In genomic region chr7:98483268-98483607, GRCm38 (mm10) we compare ENCODE assay signal across 9 mouse cellular contexts. TPM values are rescaled to one million over a fixed set of nuclear protein-coding genes. Genes with fewer than 3 reads are reported as not detected.
A peak's percentile ranks its signal among the peaks of the same experiment; 100 is the strongest.
DNase-seq lines count a peak whose midpoint lies in the region; ATAC-seq and TF ChIP-seq lines count a peak whose summit lies in the region.
"Had no signal": no experiment of that assay in that cellular context is flagged by ENCODE, and none has a peak within 500 bp of the region (broad histone marks: within the 10 kb centered on the region; RNA-seq: fewer than 3 reads in every experiment).

No protein-coding gene starts in this region.

- no peak overlapping the region for H3K4me2 ChIP-seq in embryonic facial prominence, embryonic 11.5 days (ENCODE audit: low read depth, low read length)
- H3K4me2 ChIP-seq in limb, embryonic 14.5 days (replicated peaks; ENCODE audit: low read depth, low read length, severe bottlenecking) = no peak overlapping the region

- peak; percentile 49 for DNase-seq in CD4-positive, CD25-positive, alpha-beta regulatory T cell, adult 2 months (ENCODE audit: low read depth, low spot score)
- no peak for DNase-seq in layer of hippocampus, adult 2 months (ENCODE audit: low spot score in 2 of 2)
- no peak for DNase-seq in layer of hippocampus, adult 11-12 months (ENCODE audit: low spot score)
- DNase-seq in embryonic facial prominence, embryonic 11.5 days (ENCODE audit: low spot score) = no peak
- DNase-seq in limb, embryonic 14.5 days (ENCODE audit: low spot score) = no peak
- no peak for DNase-seq in cerebellum, postnatal 10 days
- DNase-seq in left cerebral cortex, postnatal 36 days (ENCODE audit: low spot score in 2 of 2) = no peak

- no peak for ATAC-seq in CD4-positive, CD25-positive, alpha-beta regulatory T cell, adult 4 months
- no peak for ATAC-seq in embryonic facial prominence, embryonic 11.5 days (replicated peaks; ENCODE audit: insufficient number of reproducible peaks, low FRiP score, low TSS enrichment, low read depth)
- ATAC-seq in limb, embryonic 14.5 days (ENCODE audit: low FRiP score, low read depth) = no peak

- peak overlapping the region; percentile 19; the same call in 1 of the 2 replicates for H3K9ac ChIP-seq in embryonic facial prominence, embryonic 11.5 days (replicated peaks; ENCODE audit: low read length)
- 0 out of 2 replicates have a peak overlapping the region, but pooled peaks have one; percentile 9 for H3K9ac ChIP-seq in limb, embryonic 14.5 days (ENCODE audit: low read depth, low read length, severe bottlenecking)

- 34% methylated on average over 8 of the region's 8 CpGs for WGBS in embryonic facial prominence, embryonic 11.5 days
- 37% methylated on average over 8 of the region's 8 CpGs for WGBS in limb, embryonic 14.5 days

- H3K36me3 ChIP-seq in embryonic facial prominence, embryonic 11.5 days (replicated peaks; ENCODE audit: control insufficient read depth, insufficient read depth, low read depth, low read length) = no peaks in the 10 kb centered on the region
- no peaks in the 10 kb centered on the region for H3K36me3 ChIP-seq in limb, embryonic 14.5 days (ENCODE audit: control insufficient read depth, insufficient read depth, low read length)

- 0 out of 2 replicates have a peak overlapping the region, but pooled peaks have one; percentile 28 for H3K27ac ChIP-seq in layer of hippocampus, adult 2 months
- no peak overlapping the region for H3K27ac ChIP-seq in embryonic facial prominence, embryonic 11.5 days (replicated peaks; ENCODE audit: low read depth, low read length)
- no peak overlapping the region for H3K27ac ChIP-seq in limb, embryonic 14.5 days (replicated peaks; ENCODE audit: low read depth, low read length)

- peaks cover 2% of the 10 kb centered on the region; the same call in 1 of the 2 replicates for H3K4me1 ChIP-seq in embryonic facial prominence, embryonic 11.5 days (ENCODE audit: control insufficient read depth, insufficient read depth, low read length)
- H3K4me1 ChIP-seq in limb, embryonic 14.5 days (ENCODE audit: control insufficient read depth, insufficient read depth, low read length) = peaks cover 12% of the 10 kb centered on the region

- TF ChIP-seq CTCF in layer of hippocampus, adult 2 months (conservative IDR thresholded peaks at IDR 0.05) = no peak

- no peak for TF ChIP-seq POLR2A in limb, embryonic 14.5 days (IDR thresholded peaks at IDR 0.05; ENCODE audit: borderline replicate concordance, extremely low read depth, insufficient read depth, insufficient read length)

- no peaks in the 10 kb centered on the region for H3K27me3 ChIP-seq in embryonic facial prominence, embryonic 11.5 days (ENCODE audit: control insufficient read depth, insufficient read depth, low read length)
- H3K27me3 ChIP-seq in limb, embryonic 14.5 days (ENCODE audit: control insufficient read depth, insufficient read depth, low read length) = no peaks in the 10 kb centered on the region

- no peaks in the 10 kb centered on the region for H3K9me3 ChIP-seq in embryonic facial prominence, embryonic 11.5 days (replicated peaks; ENCODE audit: control insufficient read depth, low read length)
- no peaks in the 10 kb centered on the region for H3K9me3 ChIP-seq in limb, embryonic 14.5 days (ENCODE audit: control insufficient read depth, low read length)

- intact Hi-C loops in left cerebral cortex, postnatal 36 days (cut with DNase I) = loop anchor here (5.0 kb wide), 3 partner anchors 104 to 354 kb away; partner anchors contain the start of gene Wnt11

- H3K4me3 ChIP-seq in layer of hippocampus, adult 2 months = no peak overlapping the region
- no peak overlapping the region for H3K4me3 ChIP-seq in embryonic facial prominence, embryonic 11.5 days (ENCODE audit: low read depth, low read length)
- no peak overlapping the region for H3K4me3 ChIP-seq in limb, embryonic 14.5 days (replicated peaks; ENCODE audit: low read length)

RNA-seq across cellular contexts. Expression of gene Lrrc32, which starts 5.8 kb away (rescaled TPM):
- 10 to 100 TPM; 55.1 to 95.2 TPM for polyA plus RNA-seq in CD4-positive, CD25-positive, alpha-beta regulatory T cell, adult 4 months (2017; shearing (Covaris generic))
- 1 to 10 TPM; 1.7 to 2.2 TPM for total RNA-seq in layer of hippocampus, adult 2 months (2021)
- polyA plus RNA-seq in embryonic facial prominence, embryonic 11.5 days (2014; fragmentation: Nextera tagmentation; extraction: Ambion mirVana) = 2.6 and 3.0 TPM in 2 replicates
- 12.3 and 16.1 TPM in 2 replicates for polyA plus RNA-seq in limb, embryonic 14.5 days (2012; rRNA removed)
- polyA plus RNA-seq in limb, embryonic 14.5 days (2014; fragmentation: Nextera tagmentation; extraction: Ambion mirVana) = 8.9 and 10.5 TPM in 2 replicates
- total RNA-seq in left cerebral cortex, postnatal 36 days (2021) = 1 to 10 TPM; 5.8 to 6.0 TPM

RNA-seq across cellular contexts. Expression of gene Gucy2d, which starts 43.0 kb away (rescaled TPM):
- not detected for polyA plus RNA-seq in CD4-positive, CD25-positive, alpha-beta regulatory T cell, adult 4 months (2017; shearing (Covaris generic))
- not detected for total RNA-seq in layer of hippocampus, adult 2 months (2021)
- not detected in 2 replicates for polyA plus RNA-seq in embryonic facial prominence, embryonic 11.5 days (2014; fragmentation: Nextera tagmentation; extraction: Ambion mirVana)
- 0.09 TPM in 1 of 2 replicates, not detected in the other for polyA plus RNA-seq in limb, embryonic 14.5 days (2012; rRNA removed)
- not detected in 2 replicates for polyA plus RNA-seq in limb, embryonic 14.5 days (2014; fragmentation: Nextera tagmentation; extraction: Ambion mirVana)
- total RNA-seq in left cerebral cortex, postnatal 36 days (2021) = under 1 TPM in 1 of 2 experiments, not detected in 1; 0.11 TPM
- total RNA-seq: neutrophil, adult 5-6 weeks had no signal
